Mouse (Mus musculus) MEL (cell line): ENCODE measurements around the gene Igsf8.

Source experiments
- POLR2AphosphoS5 ChIP-seq: IDR thresholded peaks from 2 replicates; pipeline ENCODE4 v1.6.1; 2012; ENCODE audit warnings: low read depth, borderline replicate concordance, mild to moderate bottlenecking, inconsistent platforms, low read length, moderate library complexity, mixed read lengths
- ZMIZ1 ChIP-seq: IDR thresholded peaks from 2 replicates; pipeline ENCODE4 v1.6.1; 2012; ENCODE audit warnings: low read depth, mild to moderate bottlenecking, inconsistent platforms, low read length, improper control_type of control experiment, moderate library complexity
- ZNF384 ChIP-seq: IDR thresholded peaks from 2 replicates; pipeline ENCODE4 v1.6.1; 2012; ENCODE audit warnings: low read depth, mild to moderate bottlenecking, inconsistent platforms, low read length, improper control_type of control experiment

GRCm38 (mm10) chr1:172368768-172369418 is 107.5 kb downstream of the Igsf8 start:
- TF ChIP-seq ZNF384 (no peak), ZMIZ1 (no peak), POLR2AphosphoS5 (no peak)
